Mouse (Mus musculus): ENCODE measurements around the gene 4930578C19Rik. TPM values are rescaled to one million over a fixed set of nuclear protein-coding genes. Genes with fewer than 3 reads are reported as not detected.

Gene 4930578C19Rik
- not detected for polyA plus RNA-seq (2017; shearing (Covaris generic))

GRCm38 (mm10) chrX:18461198-18461601 lies at the start of gene 4930578C19Rik:
Gene 4930578C19Rik, minus strand, starts transcription at chrX:18461397.

Data from CD4-positive, CD25-positive, alpha-beta regulatory T cell (primary cell).